Comparison of ENCODE assay signal across 10 mouse cellular contexts in genomic region chr13:63432759-63433158, GRCm38 (mm10).
A peak's percentile ranks its signal among the peaks of the same experiment; 100 is the strongest.
DNase-seq lines count a peak whose midpoint lies in the region; ATAC-seq and TF ChIP-seq lines count a peak whose summit lies in the region.
"Had no signal": no experiment of that assay in that cellular context is flagged by ENCODE, and none has a peak within 500 bp of the region (broad histone marks: within the 10 kb centered on the region; RNA-seq: fewer than 3 reads in every experiment).

No protein-coding gene starts in this region.

- no peak for ATAC-seq in forebrain, postnatal 0 days
- ATAC-seq in forebrain, embryonic 14.5 days = no peak
- ATAC-seq: activated CD4-positive, CD25-positive, alpha-beta regulatory T cell, adult 4 months; intestine, embryonic 15.5 days had no signal

- peak; percentile 40 for TF ChIP-seq CTCF in forebrain, postnatal 0 days (IDR thresholded peaks at IDR 0.05; ENCODE audit: low read depth)

- no peaks in the 10 kb centered on the region for H3K27me3 ChIP-seq in forebrain, postnatal 0 days (ENCODE audit: insufficient read depth, low read length)
- H3K27me3 ChIP-seq in forebrain, embryonic 14.5 days (replicated peaks; ENCODE audit: control insufficient read depth, insufficient read depth, low read length) = no peaks in the 10 kb centered on the region
- H3K27me3 ChIP-seq: intestine, embryonic 15.5 days had no signal

- no peak overlapping the region for H3K27ac ChIP-seq in forebrain, postnatal 0 days (ENCODE audit: low read depth, low read length)
- H3K27ac ChIP-seq in forebrain, embryonic 14.5 days (ENCODE audit: low read depth, low read length) = no peak overlapping the region

- no peak for DNase-seq in forebrain, postnatal 0 days
- no peak for DNase-seq in forebrain, embryonic 14.5 days (ENCODE audit: low spot score)
- DNase-seq in spleen, postnatal 36 days (ENCODE audit: low spot score in 2 of 2) = peak; percentile 5 to 11
- DNase-seq in spleen, postnatal 14 days (ENCODE audit: low spot score in 2 of 2) = no peak
- DNase-seq in cerebellum, postnatal 10 days = peak; percentile 41 to 51
- peak; percentile 9 for DNase-seq in retina, embryonic 14.5 days (ENCODE audit: low spot score)
- no peak for DNase-seq in ovary, adult 18-20 months (ENCODE audit: low spot score)
- no peak for DNase-seq in urinary bladder, postnatal 25 days (ENCODE audit: low spot score)

- H3K4me1 ChIP-seq in forebrain, postnatal 0 days (ENCODE audit: insufficient read depth) = no peaks in the 10 kb centered on the region
- H3K4me1 ChIP-seq in forebrain, embryonic 14.5 days (ENCODE audit: control insufficient read depth, insufficient read depth, low read length) = no peaks in the 10 kb centered on the region
- H3K4me1 ChIP-seq: intestine, embryonic 15.5 days had no signal

- no peak overlapping the region for H3K4me2 ChIP-seq in forebrain, postnatal 0 days (ENCODE audit: low read depth)
- no peak overlapping the region for H3K4me2 ChIP-seq in forebrain, embryonic 14.5 days (ENCODE audit: low read length)

- no peak overlapping the region for H3K9ac ChIP-seq in forebrain, postnatal 0 days
- no peak overlapping the region for H3K9ac ChIP-seq in forebrain, embryonic 14.5 days (ENCODE audit: low read length)

- H3K4me3 ChIP-seq in forebrain, postnatal 0 days (ENCODE audit: low read depth, low read length) = no peak overlapping the region
- H3K4me3 ChIP-seq in forebrain, embryonic 14.5 days (ENCODE audit: low read depth, low read length) = no peak overlapping the region

- H3K36me3 ChIP-seq in forebrain, postnatal 0 days (ENCODE audit: insufficient read depth) = no peaks in the 10 kb centered on the region
- no peaks in the 10 kb centered on the region for H3K36me3 ChIP-seq in forebrain, embryonic 14.5 days (ENCODE audit: control insufficient read depth, insufficient read depth, low read length)
- H3K36me3 ChIP-seq: intestine, embryonic 15.5 days had no signal

- 89% methylated on average over 3 of the region's 3 CpGs for WGBS in forebrain, postnatal 0 days
- 86% methylated on average over 3 of the region's 3 CpGs for WGBS in forebrain, embryonic 14.5 days

- no peaks in the 10 kb centered on the region for H3K9me3 ChIP-seq in forebrain, postnatal 0 days (ENCODE audit: low read length)
- H3K9me3 ChIP-seq in forebrain, embryonic 14.5 days (replicated peaks; ENCODE audit: control insufficient read depth, low read length) = no peaks in the 10 kb centered on the region
- H3K9me3 ChIP-seq: intestine, embryonic 15.5 days had no signal

Comparison
In these comparisons a context has a peak if more than half of its experiments do, and no peak if none do; other contexts are left out.
1. DNase-seq: peak in spleen, postnatal 36 days (2 of 2), cerebellum, postnatal 10 days (2 of 2) and retina, embryonic 14.5 days (single experiment); none in forebrain, postnatal 0 days (single experiment), forebrain, embryonic 14.5 days (single experiment), spleen, postnatal 14 days (0 of 2), ovary, adult 18-20 months (single experiment) and urinary bladder, postnatal 25 days (single experiment).